Mouse (Mus musculus): ENCODE measurements around the gene Gtf2h5. TPM values are rescaled to one million over a fixed set of nuclear protein-coding genes. Genes with fewer than 3 reads are reported as not detected.
A peak's percentile ranks its signal among the peaks of the same experiment; 100 is the strongest.

The Gtf2h5 gene
- polyA plus RNA-seq (2012; rRNA removed), result 83.4 and 86.6 TPM in 2 replicates

DNA sequence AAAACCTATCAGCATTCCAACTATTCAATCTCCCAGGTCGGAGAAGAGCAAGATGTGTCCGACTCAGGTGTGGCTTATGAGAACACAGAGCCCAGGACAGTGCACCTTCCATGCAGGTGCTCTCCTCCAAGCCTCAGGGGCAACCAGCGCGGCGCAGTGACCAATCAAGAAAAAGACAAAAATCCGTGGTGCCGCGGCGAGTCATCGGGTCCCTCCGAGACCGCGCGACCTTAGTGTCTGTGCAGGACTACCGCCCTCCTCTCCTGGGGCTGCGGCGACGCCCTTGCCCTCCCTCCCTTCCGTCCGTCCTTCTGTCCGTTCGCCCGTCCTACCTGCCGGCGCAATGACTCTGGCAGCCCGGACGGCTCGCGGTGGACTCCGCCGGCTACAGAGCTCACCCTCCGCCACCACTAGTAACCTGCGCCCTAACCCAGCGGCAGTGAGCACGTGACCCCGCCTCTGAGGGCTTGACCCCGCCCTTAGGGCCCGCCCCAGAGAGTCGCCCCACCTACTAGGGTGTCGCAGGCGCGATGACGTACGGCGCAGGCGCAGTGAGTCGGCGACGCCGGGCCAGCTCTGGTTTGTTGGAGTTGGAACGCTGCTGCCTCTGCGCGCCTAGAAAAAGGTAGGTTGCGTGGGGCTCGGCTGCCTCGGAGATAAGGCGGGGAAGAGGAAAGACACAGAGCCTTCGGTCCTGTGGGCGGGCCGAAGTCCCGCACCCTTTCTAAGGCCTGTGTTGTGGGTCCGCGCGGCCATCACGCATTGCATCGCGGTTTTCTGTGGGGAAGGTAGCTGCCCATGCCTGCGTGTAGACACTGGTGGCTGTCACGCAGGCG is at the start of gene Gtf2h5, which contains the start of gene Serac1:
Gene Gtf2h5 (plus strand): TSS at position 500 of the 836 bp plus-strand sequence.
Gene Serac1 (minus strand): TSS at position 455 of the 836 bp plus-strand sequence.
- H3K27ac ChIP-seq (ENCODE audit: insufficient read depth, low read length), result peak within 1 kb of the TSS; percentile 38; the same call in 1 of the 2 replicates
- H3K4me3 ChIP-seq (ENCODE audit: insufficient read depth, low read length), result peak within 1 kb of the TSS; percentile 97
- 0 out of 2 replicates have a peak, but pooled peaks cover 2% of the 10 kb centered on the region for H3K4me1 ChIP-seq (ENCODE audit: control insufficient read depth, insufficient read depth, low read length)
- TF ChIP-seq POLR2A (IDR thresholded peaks at IDR 0.05; ENCODE audit: extremely low read depth, insufficient read depth, low read length), result peak; percentile 85
- TF ChIP-seq CTCF (IDR thresholded peaks at IDR 0.05; ENCODE audit: extremely low read depth, insufficient read depth, low read length), result no peak

DNA sequence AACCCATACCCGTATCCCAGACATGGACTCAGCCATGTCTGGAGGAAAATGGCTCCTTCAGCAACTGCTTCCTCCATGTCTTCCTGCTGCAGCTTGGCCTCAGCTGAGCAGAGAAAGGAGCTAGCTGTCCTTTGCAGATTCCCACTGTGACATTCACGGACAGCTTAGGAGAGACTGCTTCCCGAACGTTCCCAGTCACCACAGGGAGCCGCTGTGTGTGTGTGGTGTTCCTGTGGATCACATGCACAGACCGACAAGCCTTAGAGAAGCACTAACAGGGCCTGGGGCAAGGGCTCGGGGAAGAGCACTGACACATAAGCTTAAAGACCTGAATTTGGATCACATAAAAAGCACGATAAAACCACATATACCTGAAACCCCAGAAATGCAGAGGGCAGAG is 43.9 kb upstream of the Gtf2h5 start:
- H3K4me1 ChIP-seq (ENCODE audit: control insufficient read depth, insufficient read depth, low read length), result peaks cover 2% of the 10 kb centered on the region; the same call in 1 of the 2 replicates
- H3K4me3 ChIP-seq (ENCODE audit: insufficient read depth, low read length), result no peak overlapping the region
- no peak overlapping the region for H3K27ac ChIP-seq (ENCODE audit: insufficient read depth, low read length)
- TF ChIP-seq POLR2A (IDR thresholded peaks at IDR 0.05; ENCODE audit: extremely low read depth, insufficient read depth, low read length) (no peak), CTCF (IDR thresholded peaks at IDR 0.05; ENCODE audit: extremely low read depth, insufficient read depth, low read length) (no peak)

DNA sequence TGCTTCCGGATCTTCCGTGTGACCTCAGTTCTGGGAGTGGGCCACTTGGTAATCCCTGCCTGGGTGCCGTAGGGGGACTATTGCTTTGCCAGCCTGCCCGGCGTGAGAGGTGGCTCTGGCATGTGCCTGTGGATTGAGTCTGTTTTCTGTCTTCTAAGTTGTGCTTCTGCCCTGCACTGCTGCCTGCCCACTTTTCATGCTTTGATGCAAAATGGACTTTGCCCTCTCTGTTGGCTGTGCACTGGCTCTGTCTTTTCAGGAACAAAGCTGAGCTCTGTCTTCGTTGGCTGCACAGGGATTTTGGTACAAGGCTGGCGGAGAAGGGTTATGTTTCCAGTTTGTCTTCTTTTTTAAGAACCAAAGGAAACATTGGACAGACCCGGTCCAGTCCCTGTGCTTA is 43.1 kb upstream of the Gtf2h5 start:
- TF ChIP-seq CTCF (IDR thresholded peaks at IDR 0.05; ENCODE audit: extremely low read depth, insufficient read depth, low read length) (no peak), POLR2A (IDR thresholded peaks at IDR 0.05; ENCODE audit: extremely low read depth, insufficient read depth, low read length) (no peak)
- Histone ChIP-seq H3K4me3 (ENCODE audit: insufficient read depth, low read length) (no peak overlapping the region), H3K4me1 (ENCODE audit: control insufficient read depth, insufficient read depth, low read length) (peaks cover 3% of the 10 kb centered on the region), H3K27ac (ENCODE audit: insufficient read depth, low read length) (no peak overlapping the region)

DNA sequence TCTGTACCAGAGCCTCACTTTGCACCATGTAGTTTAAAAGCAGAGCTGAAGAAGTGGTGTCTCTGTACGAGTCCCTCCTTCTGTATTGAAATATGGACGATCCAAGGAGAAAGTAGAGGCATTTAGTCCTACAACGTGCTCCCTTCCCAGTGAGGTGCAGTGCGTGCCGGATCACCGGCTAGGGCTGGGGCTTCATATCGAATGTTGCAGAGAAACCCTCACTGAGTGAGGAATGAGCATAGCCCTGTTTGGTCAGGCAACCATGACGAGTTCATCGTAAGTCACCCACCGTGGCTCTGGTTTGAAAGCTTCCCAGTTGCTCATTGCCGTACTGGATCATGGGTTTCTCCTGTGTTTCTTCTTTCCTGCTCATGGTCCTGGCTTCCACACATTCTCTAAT is 42.7 kb upstream of the Gtf2h5 start:
- no peak for TF ChIP-seq CTCF (IDR thresholded peaks at IDR 0.05; ENCODE audit: extremely low read depth, insufficient read depth, low read length)
- no peak for TF ChIP-seq POLR2A (IDR thresholded peaks at IDR 0.05; ENCODE audit: extremely low read depth, insufficient read depth, low read length)
- Histone ChIP-seq H3K27ac (ENCODE audit: insufficient read depth, low read length) (no peak overlapping the region), H3K4me3 (ENCODE audit: insufficient read depth, low read length) (no peak overlapping the region), H3K4me1 (ENCODE audit: control insufficient read depth, insufficient read depth, low read length) (peaks cover 3% of the 10 kb centered on the region)

DNA sequence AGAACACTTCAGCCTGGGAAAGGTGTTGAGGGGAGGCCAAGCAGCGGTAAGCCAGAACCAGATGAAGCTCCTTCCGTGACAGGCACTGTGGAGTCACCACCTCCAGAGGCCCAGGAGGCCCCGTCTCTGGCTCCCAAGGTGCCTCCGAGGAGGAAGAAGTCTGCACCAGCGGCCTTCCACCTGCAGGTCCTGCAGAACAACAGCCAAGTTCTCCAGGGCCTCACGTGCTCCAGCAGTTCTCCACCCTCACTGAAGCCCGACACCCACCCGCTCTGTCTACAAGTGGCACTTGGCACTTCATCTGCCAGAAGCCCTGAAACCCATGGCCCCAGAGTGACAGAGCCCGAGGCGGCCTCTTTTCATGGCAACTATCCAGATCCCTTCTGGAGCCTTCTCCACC is 42.1 kb upstream of the Gtf2h5 start:
- Histone ChIP-seq H3K4me3 (ENCODE audit: insufficient read depth, low read length) (no peak overlapping the region), H3K27ac (ENCODE audit: insufficient read depth, low read length) (no peak overlapping the region), H3K4me1 (ENCODE audit: control insufficient read depth, insufficient read depth, low read length) (peaks cover 3% of the 10 kb centered on the region)
- TF ChIP-seq POLR2A (IDR thresholded peaks at IDR 0.05; ENCODE audit: extremely low read depth, insufficient read depth, low read length), result no peak
- TF ChIP-seq CTCF (IDR thresholded peaks at IDR 0.05; ENCODE audit: extremely low read depth, insufficient read depth, low read length), result no peak

DNA sequence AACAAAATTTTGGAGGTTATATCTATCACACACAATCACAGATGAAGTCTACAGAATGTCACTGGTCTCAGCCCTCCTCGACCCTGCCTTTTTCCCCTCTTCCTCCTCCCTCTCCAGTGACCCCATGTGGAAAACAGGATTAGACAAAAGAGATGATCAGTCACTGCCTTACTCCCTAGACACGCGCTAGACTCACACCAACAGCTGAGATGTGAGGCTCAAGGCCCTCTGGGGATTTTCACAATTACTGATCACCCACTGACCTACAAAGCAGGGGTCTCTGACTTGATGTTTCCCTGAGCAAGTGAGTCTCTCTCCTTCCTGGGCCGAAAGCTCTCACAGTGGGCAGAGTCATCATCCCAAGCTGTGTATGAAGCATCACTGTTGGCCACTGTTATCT is 26.8 kb upstream of the Gtf2h5 start:
- H3K4me1 ChIP-seq (ENCODE audit: control insufficient read depth, insufficient read depth, low read length), result no peaks in the 10 kb centered on the region; the same call in 1 of the 2 replicates
- no peak overlapping the region for H3K27ac ChIP-seq (ENCODE audit: insufficient read depth, low read length)
- TF ChIP-seq POLR2A (IDR thresholded peaks at IDR 0.05; ENCODE audit: extremely low read depth, insufficient read depth, low read length) (no peak), CTCF (IDR thresholded peaks at IDR 0.05; ENCODE audit: extremely low read depth, insufficient read depth, low read length) (no peak)
- H3K4me3 ChIP-seq (ENCODE audit: insufficient read depth, low read length), result no peak overlapping the region

DNA sequence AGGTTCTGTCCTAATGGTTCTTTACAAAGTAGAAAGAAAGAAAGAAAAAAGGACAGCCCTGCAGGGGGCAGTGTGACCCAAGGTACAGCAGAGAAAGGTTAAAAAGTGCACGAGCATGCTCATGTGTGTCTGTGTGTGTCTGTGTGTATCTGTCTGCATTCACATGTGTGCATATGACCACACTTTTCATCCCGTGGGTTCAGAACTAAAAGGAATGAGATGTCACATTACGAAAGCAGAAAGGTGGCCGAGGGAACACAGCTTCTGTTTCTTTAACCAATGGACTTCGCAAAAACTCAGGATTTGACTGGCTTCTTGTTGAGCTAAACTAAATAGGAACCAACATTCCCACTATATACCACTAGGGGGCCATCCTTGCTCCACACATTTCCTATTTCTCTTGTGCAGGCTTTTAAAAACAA is 24.6 kb upstream of the Gtf2h5 start:
- H3K27ac ChIP-seq (ENCODE audit: insufficient read depth, low read length), result no peak overlapping the region

DNA sequence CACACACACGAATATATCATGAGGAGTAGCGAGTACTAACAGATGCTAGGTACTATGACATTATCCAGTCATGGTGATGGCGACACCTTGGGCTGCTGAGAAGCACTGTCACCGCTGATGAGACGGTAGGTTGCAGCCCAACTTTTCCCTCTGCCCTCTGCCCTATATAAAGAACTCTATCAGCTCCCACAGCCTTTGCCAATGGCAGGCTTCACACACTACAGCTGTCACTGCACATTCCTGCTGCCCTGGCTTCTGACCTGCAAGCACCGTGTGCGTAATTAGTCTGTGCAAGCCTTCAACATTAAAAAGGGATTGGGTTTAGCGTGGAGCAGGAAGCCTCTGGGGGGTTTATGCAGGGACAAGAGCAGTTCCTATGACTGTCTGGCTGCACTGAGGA is 16.8 kb upstream of the Gtf2h5 start:
- TF ChIP-seq POLR2A (IDR thresholded peaks at IDR 0.05; ENCODE audit: extremely low read depth, insufficient read depth, low read length), result no peak
- no peak for TF ChIP-seq CTCF (IDR thresholded peaks at IDR 0.05; ENCODE audit: extremely low read depth, insufficient read depth, low read length)
- Histone ChIP-seq H3K27ac (ENCODE audit: insufficient read depth, low read length) (no peak overlapping the region), H3K4me3 (ENCODE audit: insufficient read depth, low read length) (no peak overlapping the region), H3K4me1 (ENCODE audit: control insufficient read depth, insufficient read depth, low read length) (no peaks in the 10 kb centered on the region)

More for the DNA sequence above, 24.6 kb upstream of the Gtf2h5 start:
- Histone ChIP-seq H3K4me1 (ENCODE audit: control insufficient read depth, insufficient read depth, low read length) (no peaks in the 10 kb centered on the region; the same call in 1 of the 2 replicates), H3K4me3 (ENCODE audit: insufficient read depth, low read length) (no peak overlapping the region)
- TF ChIP-seq POLR2A (IDR thresholded peaks at IDR 0.05; ENCODE audit: extremely low read depth, insufficient read depth, low read length), result no peak
- TF ChIP-seq CTCF (IDR thresholded peaks at IDR 0.05; ENCODE audit: extremely low read depth, insufficient read depth, low read length), result no peak; the same call in 1 of the 2 replicates

DNA sequence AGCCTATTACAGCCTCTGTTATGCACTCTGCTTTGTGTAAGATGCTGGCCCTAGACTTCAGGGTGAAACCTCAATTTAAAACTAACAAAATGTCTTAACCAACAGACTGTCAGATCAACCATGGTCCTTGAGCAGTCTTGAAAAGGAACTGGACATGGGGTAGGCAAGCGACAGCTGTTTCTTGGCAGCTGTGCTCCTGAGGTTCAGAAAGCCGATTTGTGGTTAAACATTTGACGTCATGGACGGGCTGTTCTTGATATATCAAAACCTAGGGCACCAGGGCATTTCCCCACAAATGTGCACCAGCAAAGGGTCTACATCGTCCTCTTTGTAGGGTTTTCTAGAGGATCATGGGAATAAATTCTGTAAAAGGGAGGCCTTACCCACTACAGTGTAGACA is 16.1 kb upstream of the Gtf2h5 start:
- H3K4me1 ChIP-seq (ENCODE audit: control insufficient read depth, insufficient read depth, low read length), result no peaks in the 10 kb centered on the region
- no peak overlapping the region for H3K27ac ChIP-seq (ENCODE audit: insufficient read depth, low read length)
- TF ChIP-seq POLR2A (IDR thresholded peaks at IDR 0.05; ENCODE audit: extremely low read depth, insufficient read depth, low read length) (no peak), CTCF (IDR thresholded peaks at IDR 0.05; ENCODE audit: extremely low read depth, insufficient read depth, low read length) (no peak)
- H3K4me3 ChIP-seq (ENCODE audit: insufficient read depth, low read length), result no peak overlapping the region

DNA sequence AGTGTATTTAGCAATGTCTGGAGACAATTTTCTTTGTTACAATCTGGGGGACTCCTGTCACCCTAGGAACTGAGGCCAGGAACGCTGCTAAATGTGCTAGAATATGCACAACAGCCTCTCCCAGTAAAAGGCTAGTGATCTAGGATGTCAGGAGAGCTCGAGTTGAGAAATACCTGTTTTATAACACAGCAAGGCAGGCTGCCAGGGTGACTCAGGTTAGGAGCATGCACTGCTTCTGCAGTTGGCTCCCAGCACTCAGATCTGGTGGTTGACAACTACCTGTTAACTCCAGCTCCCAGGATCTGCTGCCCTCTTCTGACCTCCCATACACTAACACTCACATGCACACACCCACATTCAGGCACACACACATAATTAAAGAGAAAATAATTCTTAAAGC is 13.6 kb upstream of the Gtf2h5 start:
- no peak overlapping the region for H3K27ac ChIP-seq (ENCODE audit: insufficient read depth, low read length)
- no peak for TF ChIP-seq POLR2A (IDR thresholded peaks at IDR 0.05; ENCODE audit: extremely low read depth, insufficient read depth, low read length)
- no peak for TF ChIP-seq CTCF (IDR thresholded peaks at IDR 0.05; ENCODE audit: extremely low read depth, insufficient read depth, low read length)
- no peaks in the 10 kb centered on the region for H3K4me1 ChIP-seq (ENCODE audit: control insufficient read depth, insufficient read depth, low read length)
- H3K4me3 ChIP-seq (ENCODE audit: insufficient read depth, low read length), result no peak overlapping the region

All from cortical plate, adult 2 months (tissue).